Mouse (Mus musculus) lung, postnatal 25 days (tissue): Measurements from ENCODE around the gene Zfp951.
"Not testable (repeated sequence)": the region's sequence is repeated elsewhere in the genome, so short reads cannot be mapped to it uniquely, and the experiment has no call there.

Source experiments
- DNase-seq: peaks from one replicate; pipeline ENCODE4 v3.0.0; 2022; ENCODE audit warnings: low spot score

The Zfp951 gene

DNA sequence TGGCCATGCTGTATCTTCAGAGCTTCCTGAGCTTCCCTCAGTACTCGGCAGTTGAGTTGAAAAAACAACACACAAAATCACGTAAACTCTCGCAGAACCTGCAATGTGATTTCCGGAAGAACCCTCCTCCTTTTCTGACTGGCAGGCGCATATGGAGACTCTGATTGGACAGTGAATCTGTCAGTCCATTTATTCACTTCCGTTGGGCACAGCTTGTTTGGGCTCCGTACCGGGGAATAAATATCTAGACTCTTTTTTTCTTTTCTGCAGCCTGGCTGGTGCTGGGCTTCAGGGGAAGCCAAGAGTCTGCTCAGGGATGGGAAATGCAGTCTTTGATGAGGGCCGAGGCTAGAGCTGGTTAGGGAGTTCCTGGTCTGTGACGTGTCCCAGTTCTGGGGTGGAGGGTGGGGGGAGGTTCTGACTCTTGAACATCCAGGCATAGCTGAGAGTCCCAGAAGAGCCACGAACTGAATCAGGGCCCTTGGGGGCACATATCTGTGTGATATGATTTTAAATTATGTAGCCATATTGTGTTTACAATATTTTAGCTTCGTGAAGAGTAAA, at the start of gene Zfp951:
Zfp951 (minus strand) TSS at position 109 of the 564 bp plus-strand sequence.
- DNase-seq: peak; percentile 81

DNA sequence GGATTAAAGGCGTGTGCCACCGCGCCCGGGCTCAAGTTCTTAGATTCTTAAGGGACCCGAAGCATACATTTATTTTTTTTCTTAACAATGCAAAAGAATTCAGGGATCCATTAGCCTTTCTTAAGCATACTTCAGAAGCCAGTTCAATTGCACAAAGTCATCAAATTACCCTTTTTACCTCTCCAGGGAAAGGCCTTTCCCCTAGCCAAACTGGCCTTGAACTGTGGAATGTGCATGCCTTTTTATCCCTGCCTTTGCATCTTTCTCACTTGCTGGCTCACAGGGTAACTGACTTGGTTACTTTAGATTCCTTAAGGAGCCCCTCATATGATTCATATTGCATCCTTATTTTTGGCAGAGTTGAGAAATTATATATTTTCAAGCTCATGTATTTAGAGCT, 46.7 kb upstream of the Zfp951 start:
- not testable (repeated sequence) for DNase-seq

DNA sequence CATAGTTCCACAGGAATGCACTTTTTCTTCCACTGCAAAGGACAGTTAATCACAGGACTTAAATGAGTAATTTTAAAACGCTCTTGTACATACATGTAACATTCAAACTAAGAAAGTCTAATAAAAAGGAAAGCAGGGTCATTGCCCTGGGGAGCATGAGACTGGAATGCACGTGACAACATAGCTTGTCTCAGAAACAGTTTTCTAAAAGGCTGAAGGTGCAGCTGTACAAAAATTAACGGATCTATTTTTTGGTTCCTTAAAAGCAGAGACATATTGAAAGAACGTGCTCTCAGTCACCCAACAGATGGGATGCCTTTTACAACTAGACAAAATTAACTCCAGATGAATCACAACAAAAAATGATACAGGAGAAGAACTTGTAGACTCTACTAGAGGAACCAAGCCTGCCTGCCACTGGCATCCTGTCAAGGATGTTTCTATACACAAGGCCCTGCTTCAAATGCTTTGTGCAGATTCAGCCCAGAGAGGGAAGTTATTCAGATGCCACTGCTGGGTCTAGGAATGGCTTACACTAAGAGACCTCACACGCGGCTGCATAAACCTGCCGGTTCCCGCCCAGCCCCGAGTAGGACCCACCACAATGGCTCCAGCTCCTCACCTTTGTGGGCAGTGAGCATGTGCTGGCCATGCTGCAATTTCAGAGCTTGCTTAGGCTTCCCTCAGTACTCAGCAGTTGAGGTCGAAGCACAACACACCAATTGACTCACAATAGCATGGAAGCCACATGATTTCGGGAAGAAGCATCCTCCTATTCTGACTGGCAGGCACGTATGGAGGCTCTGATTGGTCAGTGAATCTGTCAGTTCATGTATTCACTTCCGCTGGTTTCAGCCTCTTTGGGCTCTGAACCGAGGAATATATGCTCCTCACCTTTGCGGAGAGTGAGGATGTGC, 567 bp downstream of the Zfp951 start:
- DNase-seq: not testable (repeated sequence)

DNA sequence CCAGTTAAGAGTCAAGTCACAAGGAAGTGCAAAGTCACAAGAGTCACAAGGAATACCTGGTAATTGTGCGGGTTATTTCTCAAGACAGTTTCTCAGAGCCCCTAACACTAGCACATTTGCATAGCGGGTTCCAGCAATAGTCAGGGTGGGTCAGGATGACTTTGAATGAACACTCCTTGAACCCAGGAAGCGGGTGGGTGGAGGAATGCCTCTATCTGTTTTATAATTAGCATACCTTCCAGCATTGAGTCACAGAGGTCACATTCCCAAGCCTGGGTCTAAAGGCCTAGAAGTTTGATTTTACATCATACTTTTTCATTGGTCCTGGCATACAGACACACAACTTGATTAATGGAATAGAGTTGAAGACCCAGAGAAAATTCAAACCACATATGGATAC, 5.3 kb downstream of the Zfp951 start:
- DNase-seq: not testable (repeated sequence)

DNA sequence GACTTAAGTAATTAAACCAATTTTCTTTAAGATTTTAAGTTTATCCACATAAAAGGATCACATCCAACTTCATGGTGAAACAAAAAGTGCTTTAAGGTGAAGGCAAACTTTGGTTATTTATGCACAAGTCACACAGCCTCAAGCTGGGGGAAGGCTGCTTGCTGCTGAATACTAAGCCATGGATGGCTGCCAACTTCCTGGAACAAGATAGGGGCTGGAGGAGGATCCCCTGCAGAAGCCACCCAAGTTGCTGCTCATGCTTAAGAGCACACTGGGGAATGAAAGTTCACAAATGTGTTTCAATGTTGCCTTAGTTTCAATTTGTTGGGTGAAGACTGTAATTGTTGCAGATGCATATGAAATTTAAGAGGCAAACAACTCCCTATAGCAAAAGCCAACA, 26.5 kb downstream of the Zfp951 start:
- DNase-seq: no peak

DNA sequence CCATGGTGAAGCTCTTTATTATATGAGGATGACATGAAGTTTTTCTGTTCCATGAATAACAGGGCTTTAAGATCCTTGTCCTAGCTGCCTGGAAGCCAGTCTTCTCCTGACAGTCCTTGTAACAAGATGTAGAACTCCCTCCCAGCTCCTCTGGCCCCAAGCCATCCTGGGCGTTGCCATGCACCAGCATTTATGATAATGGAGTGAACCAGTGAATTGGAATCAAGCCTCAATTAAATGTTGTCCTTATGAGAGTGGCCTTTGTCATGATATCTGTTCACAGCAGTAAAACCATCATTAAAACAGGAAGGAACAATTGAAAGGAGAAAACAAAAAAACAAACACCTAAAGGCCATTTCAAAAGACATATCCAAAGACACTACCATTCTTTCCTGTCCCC, 30.3 kb downstream of the Zfp951 start:
- DNase-seq: no peak

DNA sequence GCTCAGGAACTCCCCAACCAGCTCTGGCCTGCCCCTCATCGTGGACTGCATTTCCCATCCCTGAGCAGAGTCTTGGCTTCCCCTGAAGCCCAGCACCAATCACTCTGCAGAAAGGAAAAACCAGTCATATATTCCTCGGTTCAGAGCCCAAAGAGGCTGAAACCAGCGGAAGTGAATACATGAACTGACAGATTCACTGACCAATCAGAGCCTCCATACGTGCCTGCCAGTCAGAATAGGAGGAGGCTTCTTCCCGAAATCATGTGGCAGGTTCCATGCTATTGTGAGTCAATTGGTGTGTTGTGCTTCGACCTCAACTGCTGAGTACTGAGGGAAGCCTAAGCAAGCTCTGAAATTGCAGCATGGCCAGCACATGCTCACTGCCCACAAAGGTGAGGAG, 89.7 kb downstream of the Zfp951 start:
- DNase-seq: not testable (repeated sequence)
